In the genomic region with DNA sequence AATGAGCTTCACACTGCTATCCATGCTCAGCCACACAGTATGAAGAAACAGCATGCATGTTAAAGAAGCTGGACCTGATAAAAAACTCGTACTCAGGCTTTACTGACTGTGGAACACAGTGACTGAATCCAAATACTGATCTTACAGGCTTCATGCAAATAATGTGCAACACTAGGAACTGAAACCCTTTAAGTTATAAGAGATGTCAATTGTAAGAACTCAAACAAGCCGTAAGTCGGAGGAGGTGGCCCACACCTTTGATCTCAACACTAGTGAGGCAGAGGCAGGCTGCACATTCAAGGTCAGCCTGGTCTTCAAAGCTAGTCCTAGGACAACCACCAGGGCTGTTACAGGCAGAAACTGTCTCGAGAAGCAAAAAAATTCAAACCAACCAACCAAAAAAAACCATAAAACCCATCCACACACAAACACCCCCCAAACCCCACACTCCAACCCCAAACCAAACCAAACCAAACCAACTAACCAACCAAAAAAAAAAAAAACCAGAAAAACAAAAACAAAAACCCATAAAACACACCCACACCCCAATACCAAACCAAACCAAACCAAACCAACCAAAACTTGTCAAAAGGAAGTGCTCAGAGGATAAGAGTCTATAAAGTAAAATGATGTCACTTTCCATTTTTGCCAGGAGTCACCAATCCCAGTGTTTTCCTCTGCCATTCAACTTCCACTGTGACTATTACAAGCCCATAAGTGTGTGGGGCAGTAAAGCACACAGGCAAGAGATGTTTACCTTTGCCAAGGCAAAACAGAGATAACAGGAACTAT, we compare ENCODE assay signal across 23 mouse cellular contexts. TPM values are rescaled to one million over a fixed set of nuclear protein-coding genes. Genes with fewer than 3 reads are reported as not detected.
DNase-seq lines count a peak whose midpoint lies in the region; ATAC-seq and TF ChIP-seq lines count a peak whose summit lies in the region.
"Had no signal": no experiment of that assay in that cellular context is flagged by ENCODE, and none has a peak within 500 bp of the region (broad histone marks: within the 10 kb centered on the region; RNA-seq: fewer than 3 reads in every experiment).

No protein-coding gene starts in this region.

- TF ChIP-seq EP300 in MEL (IDR thresholded peaks at IDR 0.05; ENCODE audit: low read depth in 1 of 2, low read length in 2 of 2) = no peak

- TF ChIP-seq RAD21 in MEL (IDR thresholded peaks at IDR 0.05; ENCODE audit: low read depth, low read length) = no peak

- peaks cover 12% of the 10 kb centered on the region for H3K4me1 ChIP-seq in spleen, adult 2 months (ENCODE audit: control insufficient read depth, insufficient read depth, insufficient read length)
- peaks cover 11 to 15% of the 10 kb centered on the region in 2 experiments for H3K4me1 ChIP-seq in MEL (ENCODE audit: control insufficient read depth in 1 of 2, insufficient read depth in 2 of 2, low read length in 2 of 2)
- H3K4me1 ChIP-seq in intestine, embryonic 16.5 days (ENCODE audit: control insufficient read depth, insufficient read depth, low read length) = no peaks in the 10 kb centered on the region
- H3K4me1 ChIP-seq: forebrain, embryonic 12.5 days; hindbrain, embryonic 13.5 days; limb, embryonic 12.5 days; neural tube, embryonic 12.5 days had no signal

- H3K4me2 ChIP-seq in intestine, embryonic 16.5 days (ENCODE audit: low read depth, low read length) = no peak overlapping the region
- H3K4me2 ChIP-seq: forebrain, embryonic 12.5 days; heart, embryonic 15.5 days; hindbrain, embryonic 13.5 days; limb, embryonic 12.5 days; neural tube, embryonic 12.5 days had no signal

- WGBS in spleen, adult 2 months = 17% methylated on average over 4 of the region's 4 CpGs
- WGBS in intestine, embryonic 16.5 days = 82% methylated on average over 4 of the region's 4 CpGs

- no peak for TF ChIP-seq POLR2A in spleen, adult 2 months (IDR thresholded peaks at IDR 0.05; ENCODE audit: low read depth, low read length)
- no peak for TF ChIP-seq POLR2A in MEL (IDR thresholded peaks at IDR 0.05; ENCODE audit: control insufficient read depth in 1 of 2, insufficient read depth in 1 of 2, low read depth in 1 of 2, low read length in 2 of 2, poor library complexity in 1 of 2)

- no peak for TF ChIP-seq CTCF in spleen, adult 2 months (IDR thresholded peaks at IDR 0.05; ENCODE audit: extremely low read depth, insufficient read depth, insufficient read length, insufficient replicate concordance)
- TF ChIP-seq CTCF in MEL (IDR thresholded peaks at IDR 0.05 in 2 of 3, conservative IDR thresholded peaks at IDR 0.05 in 1 of 3; ENCODE audit: control insufficient read depth in 1 of 3, insufficient read depth in 1 of 3, low read depth in 2 of 3, low read length in 3 of 3, poor library complexity in 1 of 3, severe bottlenecking in 1 of 3) = no peak

- no peaks in the 10 kb centered on the region for H3K27me3 ChIP-seq in spleen, adult 2 months (ENCODE audit: control insufficient read depth, insufficient read depth, low read length)
- H3K27me3 ChIP-seq in MEL (ENCODE audit: control insufficient read depth in 1 of 2, insufficient read depth in 2 of 2, low read length in 2 of 2) = no peaks in the 10 kb centered on the region
- H3K27me3 ChIP-seq in intestine, embryonic 16.5 days (replicated peaks; ENCODE audit: control insufficient read depth, insufficient read depth, low read length) = no peaks in the 10 kb centered on the region
- H3K27me3 ChIP-seq: forebrain, embryonic 12.5 days; heart, embryonic 15.5 days; hindbrain, embryonic 13.5 days; limb, embryonic 12.5 days; megakaryocyte, embryonic 14.5 days; neural tube, embryonic 12.5 days; Patski had no signal

- peaks cover 9% of the 10 kb centered on the region for H3K36me3 ChIP-seq in spleen, adult 2 months (ENCODE audit: control insufficient read depth, insufficient read depth, low read length)
- peaks cover 14 to 19% of the 10 kb centered on the region in 2 experiments for H3K36me3 ChIP-seq in MEL (ENCODE audit: control insufficient read depth in 1 of 2, insufficient read depth in 2 of 2, low read length in 2 of 2)
- H3K36me3 ChIP-seq in intestine, embryonic 16.5 days (ENCODE audit: control insufficient read depth, insufficient read depth, low read length) = no peaks in the 10 kb centered on the region; the same call in 1 of the 2 replicates

- no peak overlapping the region for H3K4me3 ChIP-seq in spleen, adult 2 months (ENCODE audit: extremely low read depth, insufficient read depth, insufficient read length)
- no peak overlapping the region for H3K4me3 ChIP-seq in MEL (ENCODE audit: control insufficient read depth in 1 of 2, insufficient read depth in 1 of 2, low read depth in 2 of 2, low read length in 2 of 2)
- no peak overlapping the region for H3K4me3 ChIP-seq in intestine, embryonic 16.5 days (ENCODE audit: low read length)
- H3K4me3 ChIP-seq: forebrain, embryonic 12.5 days; heart, embryonic 15.5 days; hindbrain, embryonic 13.5 days; left cerebral cortex, adult 2 months; limb, embryonic 12.5 days; megakaryocyte, embryonic 14.5 days; neural tube, embryonic 12.5 days had no signal

- ATAC-seq in intestine, embryonic 16.5 days = no peak
- ATAC-seq: intestine, postnatal 0 days; lung, postnatal 0 days; Patski had no signal

- DNase-seq in spleen, adult 2 months (ENCODE audit: low read depth in 1 of 2, low spot score in 2 of 2) = peak in 1 of 2 experiments; percentile 33
- no peak for DNase-seq in spleen, adult 12 weeks (ENCODE audit: low spot score)
- no peak for DNase-seq in MEL (ENCODE audit: low read depth, low spot score)
- DNase-seq in induced T-regulatory cell, adult 2 months (ENCODE audit: low read depth) = peak; percentile 60
- DNase-seq in adrenal gland, adult (ENCODE audit: inconsistent age in 2 of 2, low spot score in 1 of 2) = no peak
- DNase-seq in left cerebral cortex, adult 11 months (ENCODE audit: low spot score) = no peak
- DNase-seq: cerebellum, adult 11 months; cerebellum, postnatal 25 days; gastrocnemius, postnatal 36 days; right cerebral cortex, postnatal 25 days had no signal

- no peak overlapping the region for H3K9ac ChIP-seq in MEL (ENCODE audit: control insufficient read depth, low read depth, low read length, poor library complexity, severe bottlenecking)
- no peak overlapping the region for H3K9ac ChIP-seq in intestine, embryonic 16.5 days (ENCODE audit: low read depth, low read length)
- H3K9ac ChIP-seq: forebrain, embryonic 12.5 days; heart, embryonic 15.5 days; hindbrain, embryonic 13.5 days; limb, embryonic 12.5 days; liver, embryonic 14.5 days; neural tube, embryonic 12.5 days had no signal

- no peaks in the 10 kb centered on the region for H3K9me3 ChIP-seq in MEL (replicated peaks; ENCODE audit: insufficient read depth, low read length)
- no peaks in the 10 kb centered on the region for H3K9me3 ChIP-seq in intestine, embryonic 16.5 days (ENCODE audit: control insufficient read depth, low read length)
- H3K9me3 ChIP-seq: forebrain, embryonic 12.5 days; heart, embryonic 15.5 days; limb, embryonic 12.5 days; megakaryocyte, embryonic 14.5 days; neural tube, embryonic 12.5 days had no signal

- peak overlapping the region; percentile 77 for H3K27ac ChIP-seq in spleen, adult 2 months (ENCODE audit: insufficient read depth, low read length)
- H3K27ac ChIP-seq in MEL (ENCODE audit: control insufficient read depth, low read depth, low read length) = peak overlapping the region; percentile 13
- H3K27ac ChIP-seq in intestine, embryonic 16.5 days (ENCODE audit: low read length) = no peak overlapping the region
- H3K27ac ChIP-seq: forebrain, embryonic 12.5 days; hindbrain, embryonic 13.5 days; kidney, postnatal 0 days; left cerebral cortex, adult 2 months; limb, embryonic 12.5 days; liver, embryonic 14.5 days; neural tube, embryonic 12.5 days had no signal

- 0 out of 2 replicates have a peak, but pooled peaks cover 1% of the 10 kb centered on the region for H3K79me2 ChIP-seq in MEL (ENCODE audit: control insufficient read depth, insufficient read depth, low read length, poor library complexity)

TF ChIP-seq in MEL, 35 proteins besides CTCF, POLR2A, EP300 and RAD21:
- TF ChIP-seq MAFK (IDR thresholded peaks at IDR 0.05; ENCODE audit: borderline replicate concordance, low read depth, low read length) = no peak
- TF ChIP-seq GATA1 (IDR thresholded peaks at IDR 0.05; ENCODE audit: low read depth, low read length) = no peak
- TF ChIP-seq E2F4 (IDR thresholded peaks at IDR 0.05; ENCODE audit: borderline replicate concordance, low read depth, low read length) = no peak
- TF ChIP-seq GABPA (IDR thresholded peaks at IDR 0.05; ENCODE audit: low read depth, low read length) = no peak
- no peak for TF ChIP-seq ZMIZ1 (IDR thresholded peaks at IDR 0.05; ENCODE audit: low read depth, low read length)
- TF ChIP-seq MYB (IDR thresholded peaks at IDR 0.05; ENCODE audit: low read depth, low read length) = no peak
- TF ChIP-seq MAZ (IDR thresholded peaks at IDR 0.05; ENCODE audit: low read depth, low read length) = no peak

RNA-seq across cellular contexts. Expression of gene Fbxo33, which starts 13.1 kb away (rescaled TPM):
- 6.5 and 6.9 TPM in 2 replicates for polyA plus RNA-seq in spleen, adult 2 months (2012; rRNA removed)
- 35.3 and 40.0 TPM in 2 replicates for total RNA-seq in MEL (2012; rRNA removed)
- polyA plus RNA-seq in MEL (2012; ENCODE audit: insufficient read depth in 1 of 2, insufficient read length in 2 of 2, low read depth in 1 of 2, low replicate concordance in 2 of 2, missing spikeins in 1 of 2) = 10 to 100 TPM in 1 of 2 experiments, not detected in 1; 20.8 TPM
- polyA plus RNA-seq in intestine, embryonic 16.5 days (2015; fragmentation: Nextera tagmentation; extraction: Ambion mirVana) = 3.5 and 3.9 TPM in 2 replicates
